Mouse (Mus musculus): Measurements from ENCODE around the gene Rad1.
"Not testable (repeated sequence)": the region's sequence is repeated elsewhere in the genome, so short reads cannot be mapped to it uniquely, and the experiment has no call there.

Rad1 gene

DNA sequence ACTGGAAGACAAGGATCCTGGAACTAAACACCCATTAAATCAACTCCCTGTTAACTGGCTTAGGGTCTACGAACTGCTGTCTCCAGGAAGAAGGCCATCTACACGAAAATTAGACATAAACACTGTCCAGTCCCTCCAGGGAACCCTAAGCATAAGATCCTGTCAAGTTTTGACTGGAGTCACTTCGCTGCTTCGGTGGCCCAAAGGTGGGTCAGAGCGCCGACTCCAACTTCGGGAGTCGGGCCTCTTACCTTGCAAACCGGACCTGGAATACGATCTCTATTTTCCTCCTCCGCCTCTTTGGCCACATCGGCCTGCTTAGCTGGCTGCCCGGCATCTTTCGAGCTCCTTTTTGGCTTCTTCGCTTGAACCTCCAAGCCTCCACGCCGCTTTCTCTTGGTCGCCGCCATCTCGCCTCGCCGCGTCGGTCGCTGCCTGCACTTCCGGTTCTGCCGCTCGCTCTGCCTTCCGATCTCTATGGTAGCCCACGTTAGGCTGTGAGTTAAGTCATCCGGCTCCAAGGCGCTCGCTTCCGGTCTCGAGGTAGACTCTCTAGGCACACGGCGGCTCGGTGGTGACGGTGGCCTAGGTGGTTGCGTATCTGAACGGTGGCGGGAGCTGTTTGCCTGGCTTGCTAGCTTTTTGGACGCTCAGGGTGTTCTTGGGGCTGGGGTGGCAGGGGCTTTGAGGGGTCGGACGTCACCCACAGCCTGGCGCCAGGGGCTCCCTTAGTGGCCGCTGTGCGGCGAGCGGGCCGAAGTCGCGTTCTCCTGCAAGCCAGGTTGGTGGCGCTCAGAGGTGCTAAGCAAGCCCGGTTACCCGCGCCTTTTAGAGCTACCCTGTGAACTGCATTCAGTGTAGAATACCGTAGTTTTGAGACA lies at the start of gene Rad1, which contains the start of gene Brix1:
TSS of gene Rad1 (plus strand) at position 535 of the 881 bp plus-strand sequence.
TSS of gene Brix1 (minus strand) at position 464 of the 881 bp plus-strand sequence.
- peak; percentile 99 for DNase-seq (ENCODE audit: low read depth, low spot score)

DNA sequence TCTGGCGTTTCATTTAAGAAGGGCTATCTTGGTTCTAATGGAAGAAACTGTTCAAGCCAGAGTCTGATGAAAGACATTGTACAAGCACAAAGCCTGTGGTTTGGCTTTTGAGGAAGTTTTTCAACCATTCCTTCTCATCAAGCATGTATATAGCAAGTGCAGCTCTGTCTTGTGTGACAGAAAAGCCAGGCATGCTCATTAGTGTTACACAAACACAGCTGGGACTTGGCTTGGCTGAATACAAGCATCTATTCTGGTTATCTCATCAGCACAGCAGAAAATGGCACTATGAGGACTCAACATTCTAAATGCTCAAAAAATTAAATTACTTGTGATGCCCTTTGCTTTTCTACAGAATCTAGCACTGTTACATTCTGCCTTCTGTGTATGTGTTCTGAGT lies 48.9 kb upstream of the Rad1 start:
- peak; percentile 46 for DNase-seq (ENCODE audit: low read depth, low spot score)

DNA sequence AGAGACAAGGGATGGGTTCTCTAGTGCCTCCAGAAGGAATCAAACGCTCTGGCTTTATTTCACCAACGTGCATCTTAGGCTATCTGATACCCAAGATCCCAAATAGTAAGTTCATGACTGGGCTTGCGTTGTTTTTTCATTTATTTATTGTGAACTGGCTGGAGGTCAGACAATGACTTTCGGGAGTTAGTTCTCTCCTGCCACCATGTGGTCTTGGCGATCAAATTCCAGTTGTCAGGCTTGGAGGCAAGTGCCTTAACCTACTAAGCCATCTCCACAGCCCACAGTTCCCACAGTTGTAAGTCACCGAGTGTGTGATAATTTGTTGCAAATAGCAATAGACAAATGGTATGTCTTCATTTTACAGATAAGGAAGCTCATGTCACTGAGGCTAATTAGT lies 45.9 kb upstream of the Rad1 start:
- DNase-seq (ENCODE audit: low read depth, low spot score) = peak; percentile 42

DNA sequence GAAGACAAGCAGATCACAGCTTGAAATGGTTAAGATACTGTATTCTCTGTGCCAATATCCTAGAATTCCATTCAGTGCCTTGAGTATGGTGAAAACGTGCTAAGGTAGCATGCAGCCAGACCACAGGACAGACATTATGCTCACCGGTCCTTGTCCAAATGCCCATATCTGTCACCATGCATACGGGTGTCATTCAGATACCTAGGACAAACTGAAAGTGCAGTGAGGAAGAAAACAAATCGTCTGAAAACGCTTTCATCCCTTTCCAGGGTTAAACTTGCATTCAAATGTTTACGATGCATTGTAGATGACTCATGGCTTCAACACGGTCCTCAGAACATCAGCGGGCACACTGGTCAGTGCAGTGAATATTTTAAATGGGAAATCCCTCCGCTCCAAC lies 44.3 kb upstream of the Rad1 start:
- DNase-seq (ENCODE audit: low read depth, low spot score) = no peak

DNA sequence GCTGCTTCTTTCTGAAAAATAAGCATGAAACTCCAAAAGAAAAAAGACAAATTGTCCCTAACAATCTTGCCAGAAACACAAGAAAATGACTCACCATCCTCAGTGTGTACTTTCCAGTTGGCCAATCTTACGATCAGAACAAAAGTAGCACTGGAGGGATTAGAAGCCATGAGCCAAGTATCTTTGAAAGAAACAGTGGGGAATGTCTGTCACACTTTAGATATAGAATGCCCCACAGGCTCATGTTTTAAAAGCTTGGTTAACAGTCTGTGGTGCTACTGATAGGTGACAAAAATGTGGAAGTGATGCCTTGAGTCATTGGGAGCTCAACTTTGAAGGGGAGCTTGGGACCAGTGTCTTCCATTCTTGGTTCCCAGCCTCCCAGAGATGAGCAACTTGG lies 43.5 kb upstream of the Rad1 start:
- DNase-seq (ENCODE audit: low read depth, low spot score) = peak; percentile 53

DNA sequence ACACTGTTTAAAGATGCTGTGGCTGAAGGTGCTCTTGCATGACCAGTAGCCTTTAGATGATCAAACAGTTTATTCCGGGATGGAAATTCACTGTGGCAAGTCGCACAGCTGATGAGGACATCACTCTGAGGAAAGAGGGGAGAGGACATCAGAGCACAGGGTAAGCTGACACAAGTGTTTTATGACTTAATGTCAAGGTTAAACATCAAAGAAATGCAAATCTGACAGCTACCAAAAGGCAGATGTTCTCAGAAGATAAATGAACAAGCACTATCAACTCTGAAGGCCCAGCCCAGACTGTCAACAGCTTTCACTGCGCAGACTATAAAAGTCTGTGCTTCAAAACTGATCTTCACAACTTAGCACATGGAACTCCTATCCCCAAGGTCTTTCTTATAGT lies 38.7 kb upstream of the Rad1 start:
- DNase-seq (ENCODE audit: low read depth, low spot score) = no peak

DNA sequence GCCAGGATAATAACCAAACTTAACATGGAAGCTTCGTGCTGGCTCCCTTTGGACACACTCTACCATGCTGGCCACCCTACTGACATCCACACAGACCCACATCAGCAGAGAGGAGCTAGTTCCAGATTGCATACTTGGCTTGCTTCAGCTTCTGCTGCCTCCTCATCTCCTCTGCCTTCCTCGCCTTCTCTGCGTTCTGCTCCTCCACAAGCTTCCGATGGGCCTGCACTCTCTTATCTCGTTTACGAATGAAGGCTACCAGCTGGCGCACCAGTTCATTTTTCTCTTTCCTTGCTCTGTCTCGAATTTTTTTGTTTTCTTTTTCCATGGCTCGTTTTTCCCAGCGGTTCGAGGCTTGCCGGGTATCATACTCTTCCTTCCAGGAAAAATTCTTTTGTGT lies 24.8 kb upstream of the Rad1 start:
- DNase-seq (ENCODE audit: low read depth, low spot score) = peak; percentile 60

DNA sequence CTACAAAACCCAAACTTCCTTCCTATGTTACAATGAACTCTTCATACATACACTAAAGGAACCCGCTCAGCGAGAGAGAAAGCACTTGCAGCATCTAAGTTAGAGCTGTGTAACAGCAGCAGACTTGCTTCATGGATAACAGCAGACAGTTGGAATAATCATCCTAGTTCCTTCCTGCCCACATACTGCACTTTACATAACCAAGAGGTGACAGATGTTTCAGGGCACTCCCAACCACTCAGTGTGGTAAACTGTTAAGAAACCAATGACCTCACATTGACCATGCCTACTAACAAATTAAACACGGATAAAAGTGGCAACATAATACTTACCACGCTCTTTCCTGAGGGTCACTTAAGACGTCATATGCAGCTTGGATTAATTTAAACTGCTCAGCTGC lies 22.3 kb upstream of the Rad1 start:
- DNase-seq (ENCODE audit: low read depth, low spot score) = peak; percentile 70

DNA sequence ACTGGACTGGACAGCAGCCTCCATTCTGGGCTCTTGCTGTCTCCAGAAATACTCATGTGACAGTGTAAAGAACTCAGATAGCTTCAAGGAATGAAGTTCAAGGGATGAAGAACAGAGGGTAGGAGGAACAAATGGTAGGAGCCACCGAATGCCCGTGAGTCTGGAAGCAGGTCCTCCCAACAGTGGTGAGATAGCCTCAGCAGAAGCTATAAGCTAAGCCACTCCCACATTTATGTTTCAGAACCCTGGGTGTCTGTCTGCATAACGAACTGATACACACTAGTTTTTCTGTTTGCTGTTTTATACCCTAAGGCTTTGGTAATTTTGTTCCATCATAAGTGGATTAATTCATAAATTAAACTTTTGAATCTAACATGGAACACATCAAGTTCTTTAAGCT lies 21.1 kb upstream of the Rad1 start:
- no peak for DNase-seq (ENCODE audit: low read depth, low spot score)

DNA sequence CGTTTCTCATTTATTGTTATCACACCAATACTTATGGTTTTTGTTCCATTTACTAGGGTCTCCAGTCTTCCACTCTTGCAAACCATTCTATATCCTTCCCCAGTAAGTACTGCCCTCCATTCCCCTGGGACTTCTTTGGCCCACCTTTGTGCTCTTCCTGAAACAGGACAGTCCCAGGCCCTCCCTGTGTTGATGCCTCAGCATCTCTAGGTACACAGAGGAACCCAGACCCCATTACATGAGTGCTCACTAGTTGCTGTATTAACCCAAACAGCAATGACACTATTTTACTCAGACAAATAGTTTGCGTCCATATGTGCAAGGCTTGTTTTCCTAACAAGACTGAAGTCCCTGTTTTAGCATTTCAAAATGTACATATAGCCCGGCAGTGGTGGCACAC lies 17.1 kb upstream of the Rad1 start:
- no peak for DNase-seq (ENCODE audit: low read depth, low spot score)

DNA sequence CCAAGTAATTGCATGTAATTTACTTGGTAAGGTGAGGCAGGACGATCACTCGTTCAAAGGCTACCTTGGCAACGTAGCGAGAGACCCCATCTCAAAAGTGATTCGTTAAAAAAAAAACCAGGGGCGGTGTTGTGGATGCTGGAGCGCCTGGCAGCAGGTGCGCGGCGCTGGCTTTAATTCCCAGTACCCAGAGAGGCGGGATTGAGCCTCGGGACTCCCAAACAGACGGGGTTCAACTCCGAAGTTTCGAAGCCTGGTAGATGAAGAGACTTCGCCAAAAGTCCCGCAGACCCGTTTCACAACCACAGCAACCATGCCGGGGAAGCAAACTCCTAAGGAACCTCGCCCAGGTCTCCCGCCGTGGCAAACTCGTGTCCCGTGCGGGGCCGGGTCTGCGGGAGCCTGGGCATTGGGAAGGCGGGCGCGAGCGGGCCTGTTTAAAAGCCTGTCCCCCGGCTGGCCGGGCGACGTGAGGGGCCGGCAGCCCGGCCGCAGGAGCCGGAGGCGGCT lies 16.1 kb upstream of the Rad1 start:
- peak; percentile 42 for DNase-seq (ENCODE audit: low read depth, low spot score)

DNA sequence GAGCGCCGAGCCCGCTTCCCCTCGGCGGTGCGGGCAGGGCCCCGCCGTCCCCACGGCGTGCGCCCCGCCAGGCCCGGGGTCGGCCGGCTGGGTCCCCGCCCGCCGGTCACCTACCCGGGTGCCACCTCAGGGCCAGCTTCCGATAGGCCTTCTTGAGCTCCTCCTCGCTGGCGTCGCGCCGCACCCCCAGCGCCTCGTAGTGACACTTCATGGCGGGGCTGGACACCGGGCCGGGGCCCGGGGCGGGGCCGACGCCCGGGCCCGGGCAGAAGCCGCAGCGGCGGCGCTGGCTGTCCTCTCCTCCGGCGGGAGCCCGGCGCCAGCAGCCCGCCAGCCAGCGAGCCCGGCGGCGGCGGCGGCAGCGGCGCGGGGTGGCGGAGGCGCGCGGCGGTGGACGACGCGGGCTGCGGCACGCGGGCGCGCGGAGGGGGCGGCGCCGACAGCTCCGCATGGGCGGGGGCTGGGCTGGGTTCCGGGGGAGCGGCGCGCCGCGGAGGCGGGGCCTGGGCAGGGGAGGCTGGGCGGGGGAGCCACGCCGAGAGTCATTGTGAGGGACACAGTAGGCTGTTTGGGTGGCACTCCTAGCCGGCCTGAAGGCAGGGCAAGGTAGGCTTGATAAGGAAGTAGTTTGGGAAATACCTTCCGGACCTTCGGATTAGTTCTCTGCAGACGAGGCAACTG lies 15.5 kb upstream of the Rad1 start, which contains the start of gene Dnajc21:
TSS of gene Dnajc21 (minus strand) at position 366 of the 681 bp plus-strand sequence.
- peak; percentile 93 for DNase-seq (ENCODE audit: low read depth, low spot score)

DNA sequence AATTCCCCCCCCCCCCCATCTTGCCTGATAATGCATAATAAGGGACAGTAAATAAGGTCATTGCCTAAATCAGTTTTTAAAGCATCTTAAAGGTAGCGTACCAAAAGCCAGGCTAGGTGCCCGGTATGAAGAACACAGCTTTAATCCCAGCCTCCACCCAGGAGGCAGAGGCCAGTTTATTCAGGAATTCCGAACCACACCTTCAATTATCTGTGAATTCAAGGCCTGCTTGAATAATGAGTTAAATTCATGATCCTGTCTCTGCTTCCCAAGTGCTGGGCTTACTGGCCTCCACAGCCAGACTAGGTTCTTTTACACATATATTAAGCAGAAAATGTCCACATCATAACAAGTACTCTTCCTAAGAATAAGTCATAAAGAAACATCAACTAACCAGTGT lies 14.9 kb upstream of the Rad1 start:
- DNase-seq (ENCODE audit: low read depth, low spot score) = no peak

DNA sequence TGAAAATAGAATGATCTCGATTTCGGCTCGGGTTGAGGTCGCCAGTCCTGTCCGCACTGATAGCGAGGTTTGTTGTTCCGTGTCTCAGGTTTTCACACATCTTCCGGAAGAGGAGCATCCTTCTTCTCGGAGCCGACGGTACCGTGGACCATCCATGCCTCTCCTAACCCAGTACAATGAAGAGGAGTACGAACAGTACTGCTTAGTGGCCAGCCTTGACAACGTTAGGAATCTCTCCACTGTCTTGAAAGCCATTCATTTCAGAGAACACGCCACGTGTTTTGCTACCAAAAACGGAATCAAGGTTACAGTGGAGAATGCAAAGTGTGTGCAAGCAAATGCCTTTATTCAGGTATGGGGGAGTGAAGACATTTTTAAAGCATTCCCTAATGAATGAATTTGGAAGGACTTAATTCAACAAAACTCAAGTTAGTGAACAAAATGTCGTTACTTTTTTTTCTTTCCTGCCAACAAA lies 584 bp downstream of the Rad1 start:
- no peak for DNase-seq (ENCODE audit: low read depth, low spot score)

DNA sequence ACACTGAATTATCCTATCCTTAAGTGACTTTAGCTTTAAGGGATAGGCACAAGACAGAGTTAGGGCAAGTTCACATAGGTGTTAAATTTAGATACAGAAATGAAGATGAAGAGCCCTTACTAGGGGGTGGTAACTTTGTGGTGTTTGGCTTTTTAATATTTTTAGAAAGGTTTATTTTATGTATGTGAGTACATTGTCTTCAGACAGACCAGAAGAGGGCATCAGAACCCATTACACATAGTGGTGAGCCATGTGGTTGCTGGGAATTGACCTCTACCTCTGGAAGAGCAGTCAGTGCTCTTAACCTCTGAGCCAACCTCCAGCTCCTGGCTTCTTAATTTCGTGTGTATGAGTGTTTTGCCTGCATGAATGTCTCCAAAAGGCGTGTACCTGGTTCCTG lies 1.4 kb downstream of the Rad1 start:
- DNase-seq (ENCODE audit: low read depth, low spot score) = no peak

DNA sequence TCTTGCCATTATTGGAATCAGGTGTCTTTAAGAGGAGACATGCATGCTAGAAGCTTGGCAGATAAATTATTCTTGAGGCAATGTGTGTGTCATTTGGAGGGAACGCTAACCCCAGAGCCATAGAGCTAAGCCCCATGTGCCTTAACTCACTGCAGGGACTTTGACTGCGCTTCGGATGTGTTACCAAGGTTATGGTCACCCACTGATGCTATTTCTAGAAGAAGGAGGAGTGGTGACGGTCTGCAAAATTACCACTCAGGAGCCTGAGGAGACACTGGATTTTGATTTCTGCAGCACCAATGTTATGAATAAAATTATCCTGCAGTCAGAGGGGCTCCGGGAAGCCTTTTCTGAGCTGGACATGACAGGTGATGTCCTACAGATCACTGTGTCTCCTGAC lies 4.3 kb downstream of the Rad1 start:
- DNase-seq (ENCODE audit: low read depth, low spot score) = peak; percentile 27

DNA sequence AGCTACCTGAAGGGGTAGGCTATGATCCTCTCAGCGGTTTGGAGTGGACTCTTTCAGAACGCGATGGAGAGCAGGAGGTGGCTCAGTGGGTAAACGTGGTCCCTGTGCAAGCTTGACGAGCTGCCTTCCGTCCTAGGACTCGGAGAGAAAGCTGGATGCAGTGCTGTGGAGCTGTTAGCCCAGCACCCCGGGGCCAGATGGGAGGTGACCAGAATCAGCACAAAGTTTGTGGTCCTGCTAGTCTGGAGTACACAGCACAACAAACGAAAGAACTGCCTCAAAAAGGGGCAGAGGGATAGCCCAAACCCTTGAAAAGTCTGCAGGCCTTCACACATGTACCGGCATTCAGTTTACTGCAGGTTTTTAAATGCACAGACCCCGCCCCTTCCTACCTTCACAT lies 10.1 kb downstream of the Rad1 start:
- no peak for DNase-seq (ENCODE audit: low read depth, low spot score)

DNA sequence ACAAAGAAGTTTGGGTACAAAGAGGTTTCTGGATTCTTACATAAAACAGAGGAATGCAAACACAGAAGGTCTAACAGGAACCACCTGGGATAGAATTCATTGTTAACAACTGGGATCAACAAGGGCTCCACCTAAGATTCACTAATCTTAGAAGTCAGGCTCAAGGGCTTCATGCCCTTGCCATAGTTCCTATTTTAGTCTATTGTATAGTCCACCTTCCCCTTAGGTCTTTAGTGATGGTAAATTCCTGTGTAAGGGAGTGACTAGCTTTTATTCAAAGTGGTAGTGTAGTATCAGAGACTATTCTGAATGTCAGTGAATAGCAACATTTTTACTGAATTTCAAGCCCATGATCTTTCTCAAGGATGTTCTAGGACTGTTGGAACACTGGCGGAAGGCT lies 10.9 kb downstream of the Rad1 start:
- DNase-seq (ENCODE audit: low read depth, low spot score) = not testable (repeated sequence)

DNA sequence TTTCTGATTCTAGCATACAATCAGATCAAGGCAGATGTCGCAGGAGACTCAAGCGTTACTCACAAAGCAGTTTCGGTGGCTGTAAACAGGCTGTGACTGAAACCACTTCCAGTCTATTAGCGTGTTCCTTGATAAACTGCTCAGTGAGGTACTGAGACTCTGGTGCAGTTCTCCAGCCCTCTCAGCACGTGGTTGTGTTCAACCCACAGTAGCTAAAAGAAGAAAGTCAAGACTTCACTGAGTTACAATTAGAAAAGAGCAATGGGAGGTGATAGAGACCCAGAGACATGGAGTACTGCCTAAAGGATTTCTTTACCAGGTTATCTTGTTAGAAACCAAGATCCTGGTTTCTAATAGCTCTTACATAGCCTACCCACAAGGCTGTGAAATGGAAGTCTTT lies 13.8 kb downstream of the Rad1 start:
- no peak for DNase-seq (ENCODE audit: low read depth, low spot score)

DNA sequence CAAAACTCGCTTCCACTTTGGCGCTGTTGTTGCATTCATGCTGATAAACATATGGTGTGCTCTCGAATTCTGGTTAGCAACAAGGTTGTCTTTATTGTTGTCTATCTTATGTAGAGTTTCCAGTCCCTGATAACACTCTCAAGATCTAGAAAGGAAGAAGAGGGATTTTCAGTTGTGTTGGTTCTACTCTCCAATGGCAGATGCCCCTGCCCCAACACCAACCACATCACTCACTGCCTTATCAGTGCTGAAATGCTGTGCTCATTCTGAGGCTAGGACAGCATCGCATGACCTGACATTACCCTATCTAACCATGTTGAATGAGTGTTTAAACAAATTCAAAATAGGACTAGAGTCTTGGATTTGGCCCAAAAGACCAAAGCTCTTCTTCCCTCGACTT lies 14.2 kb downstream of the Rad1 start:
- DNase-seq (ENCODE audit: low read depth, low spot score) = no peak

DNA sequence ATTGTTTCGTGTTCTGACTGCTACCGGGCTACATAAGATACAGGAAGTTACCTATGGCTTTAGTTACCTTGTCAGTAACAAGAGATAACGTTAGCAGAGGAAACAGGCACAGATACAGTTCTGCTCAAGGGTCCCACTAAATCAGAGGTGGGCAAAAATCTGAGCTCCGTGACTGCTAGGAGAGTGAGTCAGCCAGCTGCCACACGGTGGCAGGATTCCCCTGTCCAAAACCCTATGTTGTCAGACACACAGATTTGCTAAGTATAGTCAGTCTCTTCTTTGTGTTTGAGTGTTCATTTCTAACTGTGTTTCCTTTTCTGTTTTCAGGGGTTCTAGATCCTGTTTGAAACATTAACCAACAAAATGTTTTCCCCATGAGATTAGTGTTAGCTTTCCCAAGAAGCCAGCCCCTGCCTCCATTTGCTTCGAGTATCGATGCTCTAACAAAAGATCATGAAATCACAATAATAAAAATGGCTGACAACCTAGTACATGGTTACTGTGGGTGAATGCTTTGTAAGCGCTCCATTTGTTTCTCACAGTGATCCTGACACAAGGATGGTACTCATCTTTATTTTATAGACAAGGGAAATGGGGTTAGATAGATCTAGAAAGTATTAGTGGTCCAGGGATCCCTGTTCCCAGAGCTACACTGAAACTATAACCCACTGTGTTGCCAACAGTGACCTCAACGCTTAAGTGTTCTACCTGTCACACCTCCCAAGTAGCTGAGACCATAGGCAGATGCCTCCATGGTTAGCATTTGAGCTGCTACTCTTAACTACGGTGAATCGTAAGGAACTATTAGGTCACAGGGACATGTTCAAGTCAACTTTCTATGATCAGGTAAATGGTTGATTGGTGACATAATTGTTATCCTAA lies 15.3 kb downstream of the Rad1 start:
- DNase-seq (ENCODE audit: low read depth, low spot score) = peak; percentile 65

DNA sequence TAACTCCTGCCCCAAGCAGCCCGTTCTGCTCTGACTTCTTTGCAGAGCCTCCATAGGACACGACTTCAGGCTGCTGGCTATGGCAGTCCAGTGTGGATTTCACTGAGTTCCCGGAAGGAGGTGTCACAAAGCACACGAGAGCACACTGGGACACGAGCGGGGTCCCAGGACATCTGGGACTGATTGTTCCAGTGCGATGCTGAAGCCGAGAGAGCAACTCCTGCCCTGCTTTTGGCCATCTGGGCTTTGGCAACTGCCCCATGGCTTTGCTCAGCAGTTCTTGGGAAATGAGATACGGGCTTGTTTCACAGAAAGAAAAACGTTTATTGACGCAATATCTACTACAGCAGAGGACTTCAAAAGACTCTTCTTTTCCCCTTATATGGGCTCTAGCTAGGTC lies 20.3 kb downstream of the Rad1 start:
- DNase-seq (ENCODE audit: low read depth, low spot score) = no peak

Data from brain, adult 2 months (tissue).